ENCODE assay signal across 19 mouse cellular contexts in genomic region chr4:132291624-132292335, GRCm38 (mm10). TPM values are rescaled to one million over a fixed set of nuclear protein-coding genes. Genes with fewer than 3 reads are reported as not detected.
A peak's percentile ranks its signal among the peaks of the same experiment; 100 is the strongest.
DNase-seq lines count a peak whose midpoint lies in the region; ATAC-seq and TF ChIP-seq lines count a peak whose summit lies in the region.
"Had no signal": no experiment of that assay in that cellular context is flagged by ENCODE, and none has a peak within 500 bp of the region (broad histone marks: within the 10 kb centered on the region; RNA-seq: fewer than 3 reads in every experiment).

No protein-coding gene starts in this region.

- peaks cover 5% of the 10 kb centered on the region; the same call in 1 of the 2 replicates for H3K9me3 ChIP-seq in forebrain, embryonic 12.5 days
- peaks cover 5% of the 10 kb centered on the region; the same call in 1 of the 2 replicates for H3K9me3 ChIP-seq in forebrain, embryonic 10.5 days
- H3K9me3 ChIP-seq in kidney, postnatal 0 days (replicated peaks; ENCODE audit: low read length): no peaks in the 10 kb centered on the region
- peaks cover 5% of the 10 kb centered on the region; the same call in 1 of the 2 replicates for H3K9me3 ChIP-seq in midbrain, embryonic 11.5 days (ENCODE audit: control insufficient read depth, low read length)
- peaks cover 7% of the 10 kb centered on the region; the same call in 1 of the 2 replicates for H3K9me3 ChIP-seq in midbrain, embryonic 10.5 days (replicated peaks)
- H3K9me3 ChIP-seq: hindbrain, embryonic 15.5 days had no signal

- DNase-seq in forebrain, embryonic 10.5 days (ENCODE audit: extremely low spot score, low spot score): no peak
- no peak for DNase-seq in kidney, postnatal 0 days (ENCODE audit: low spot score)
- DNase-seq in kidney, adult 11 months: no peak
- peak; percentile 54 for DNase-seq in midbrain, embryonic 11.5 days (ENCODE audit: low spot score, missing footprints)
- no peak for DNase-seq in midbrain, embryonic 10.5 days (ENCODE audit: low spot score)
- no peak for DNase-seq in frontal cortex, postnatal 14 days (ENCODE audit: low spot score in 2 of 2)
- DNase-seq in retina, embryonic 14.5 days (ENCODE audit: low spot score): no peak
- DNase-seq: adrenal gland, postnatal 25 days; cerebellum, postnatal 14 days; heart, adult 11 months; heart, postnatal 10 days; kidney, adult 9 months; lung, postnatal 36 days; right cerebral cortex, adult 18-20 months; thymus, postnatal 25 days had no signal

- 84% methylated on average over 12 of the region's 12 CpGs for WGBS in forebrain, embryonic 12.5 days
- 85% methylated on average over 12 of the region's 12 CpGs for WGBS in forebrain, embryonic 10.5 days
- whole genome bisulfite sequencing in kidney, postnatal 0 days: 84% methylated on average over 12 of the region's 12 CpGs
- WGBS in midbrain, embryonic 11.5 days: 85% methylated on average over 12 of the region's 12 CpGs
- WGBS in midbrain, embryonic 10.5 days: 87% methylated on average over 12 of the region's 12 CpGs

- H3K4me2 ChIP-seq in forebrain, embryonic 12.5 days: no peak overlapping the region
- H3K4me2 ChIP-seq in kidney, postnatal 0 days (ENCODE audit: low read length): no peak overlapping the region
- H3K4me2 ChIP-seq in midbrain, embryonic 11.5 days: no peak overlapping the region
- H3K4me2 ChIP-seq: hindbrain, embryonic 15.5 days; limb, embryonic 13.5 days; midbrain, embryonic 12.5 days had no signal

- ATAC-seq in forebrain, embryonic 12.5 days (ENCODE audit: low FRiP score): no peak
- no peak for ATAC-seq in kidney, postnatal 0 days (replicated peaks; ENCODE audit: low FRiP score, low read depth)
- ATAC-seq in midbrain, embryonic 11.5 days (ENCODE audit: low FRiP score): no peak

- 0 out of 2 replicates have a peak overlapping the region, but pooled peaks have one; percentile 25 for H3K9ac ChIP-seq in forebrain, embryonic 12.5 days
- no peak overlapping the region for H3K9ac ChIP-seq in kidney, postnatal 0 days (ENCODE audit: low read depth, low read length)
- H3K9ac ChIP-seq in midbrain, embryonic 11.5 days (ENCODE audit: low read length): no peak overlapping the region
- H3K9ac ChIP-seq: hindbrain, embryonic 15.5 days; limb, embryonic 13.5 days; midbrain, embryonic 12.5 days had no signal

- no peak overlapping the region for H3K4me3 ChIP-seq in forebrain, embryonic 12.5 days (replicated peaks)
- no peak overlapping the region for H3K4me3 ChIP-seq in forebrain, embryonic 10.5 days
- no peak overlapping the region for H3K4me3 ChIP-seq in kidney, postnatal 0 days (replicated peaks; ENCODE audit: low read depth, low read length)
- H3K4me3 ChIP-seq in midbrain, embryonic 11.5 days (ENCODE audit: low read depth, low read length): no peak overlapping the region
- H3K4me3 ChIP-seq in midbrain, embryonic 10.5 days: no peak overlapping the region
- H3K4me3 ChIP-seq: hindbrain, embryonic 15.5 days; limb, embryonic 13.5 days; midbrain, embryonic 12.5 days had no signal

- H3K36me3 ChIP-seq in forebrain, embryonic 12.5 days (replicated peaks): peaks cover 42% of the 10 kb centered on the region
- H3K36me3 ChIP-seq in forebrain, embryonic 10.5 days (replicated peaks): peaks cover 65% of the 10 kb centered on the region
- H3K36me3 ChIP-seq in kidney, postnatal 0 days (ENCODE audit: insufficient read depth, low read length): peaks cover 10% of the 10 kb centered on the region; the same call in 1 of the 2 replicates
- peaks cover 9% of the 10 kb centered on the region; the same call in 1 of the 2 replicates for H3K36me3 ChIP-seq in midbrain, embryonic 11.5 days (ENCODE audit: control insufficient read depth, insufficient read depth, low read length)
- H3K36me3 ChIP-seq in midbrain, embryonic 10.5 days: peaks cover 68% of the 10 kb centered on the region

- TF ChIP-seq CTCF in kidney, postnatal 0 days (IDR thresholded peaks at IDR 0.05; ENCODE audit: low read depth): peak; percentile 51

- no peaks in the 10 kb centered on the region for H3K4me1 ChIP-seq in forebrain, embryonic 12.5 days
- no peaks in the 10 kb centered on the region for H3K4me1 ChIP-seq in forebrain, embryonic 10.5 days
- H3K4me1 ChIP-seq in kidney, postnatal 0 days (replicated peaks; ENCODE audit: insufficient read depth, low read length): no peaks in the 10 kb centered on the region
- no peaks in the 10 kb centered on the region for H3K4me1 ChIP-seq in midbrain, embryonic 11.5 days (ENCODE audit: control insufficient read depth, insufficient read depth, low read length)
- no peaks in the 10 kb centered on the region for H3K4me1 ChIP-seq in midbrain, embryonic 10.5 days
- H3K4me1 ChIP-seq: hindbrain, embryonic 15.5 days; limb, embryonic 13.5 days; midbrain, embryonic 12.5 days had no signal

- no peaks in the 10 kb centered on the region for H3K27me3 ChIP-seq in forebrain, embryonic 12.5 days
- H3K27me3 ChIP-seq in forebrain, embryonic 10.5 days (ENCODE audit: poor library complexity, severe bottlenecking): no peaks in the 10 kb centered on the region
- no peaks in the 10 kb centered on the region for H3K27me3 ChIP-seq in kidney, postnatal 0 days (ENCODE audit: insufficient read depth, low read length)
- no peaks in the 10 kb centered on the region for H3K27me3 ChIP-seq in midbrain, embryonic 11.5 days (ENCODE audit: control insufficient read depth, insufficient read depth, low read length)
- no peaks in the 10 kb centered on the region for H3K27me3 ChIP-seq in midbrain, embryonic 10.5 days (ENCODE audit: low read depth, poor library complexity, severe bottlenecking)
- H3K27me3 ChIP-seq: hindbrain, embryonic 15.5 days; limb, embryonic 13.5 days; midbrain, embryonic 12.5 days had no signal

- no peak overlapping the region for H3K27ac ChIP-seq in forebrain, embryonic 12.5 days
- H3K27ac ChIP-seq in forebrain, embryonic 10.5 days: no peak overlapping the region
- H3K27ac ChIP-seq in kidney, postnatal 0 days: no peak overlapping the region
- H3K27ac ChIP-seq in midbrain, embryonic 11.5 days (ENCODE audit: low read depth, low read length): no peak overlapping the region
- H3K27ac ChIP-seq in midbrain, embryonic 10.5 days (replicated peaks): no peak overlapping the region
- H3K27ac ChIP-seq: hindbrain, embryonic 15.5 days; limb, embryonic 13.5 days; midbrain, embryonic 12.5 days had no signal

RNA-seq across cellular contexts. Expression of gene Rab42, which starts 11.4 kb away (rescaled TPM):
- polyA plus RNA-seq in forebrain, embryonic 12.5 days (2016; fragmentation: Nextera tagmentation; extraction: Ambion mirVana): 0.78 and 0.82 TPM in 2 replicates
- polyA plus RNA-seq in forebrain, embryonic 10.5 days (2016; fragmentation: Nextera tagmentation; extraction: Ambion mirVana): 0.97 and 1.2 TPM in 2 replicates
- 2.4 and 3.0 TPM in 2 replicates for polyA plus RNA-seq in kidney, postnatal 0 days (2015; fragmentation: Nextera tagmentation; extraction: Ambion mirVana)
- polyA plus RNA-seq in midbrain, embryonic 11.5 days (2014; fragmentation: Nextera tagmentation; extraction: Ambion mirVana): 0.42 and 0.59 TPM in 2 replicates
- 0.79 and 0.85 TPM in 2 replicates for polyA plus RNA-seq in midbrain, embryonic 10.5 days (2016; fragmentation: Nextera tagmentation; extraction: Ambion mirVana)

RNA-seq across cellular contexts. Expression of gene Taf12, which starts 17.6 kb away (rescaled TPM):
- 61.0 and 61.2 TPM in 2 replicates for polyA plus RNA-seq in forebrain, embryonic 12.5 days (2016; fragmentation: Nextera tagmentation; extraction: Ambion mirVana)
- 71.0 and 73.1 TPM in 2 replicates for polyA plus RNA-seq in forebrain, embryonic 10.5 days (2016; fragmentation: Nextera tagmentation; extraction: Ambion mirVana)
- 38.1 and 39.0 TPM in 2 replicates for polyA plus RNA-seq in kidney, postnatal 0 days (2015; fragmentation: Nextera tagmentation; extraction: Ambion mirVana)
- 67.2 and 70.5 TPM in 2 replicates for polyA plus RNA-seq in midbrain, embryonic 11.5 days (2014; fragmentation: Nextera tagmentation; extraction: Ambion mirVana)
- 70.1 and 73.0 TPM in 2 replicates for polyA plus RNA-seq in midbrain, embryonic 10.5 days (2016; fragmentation: Nextera tagmentation; extraction: Ambion mirVana)

RNA-seq across cellular contexts. Expression of gene Gmeb1, which starts 30.4 kb away (rescaled TPM):
- polyA plus RNA-seq in forebrain, embryonic 12.5 days (2016; fragmentation: Nextera tagmentation; extraction: Ambion mirVana): 46.3 and 47.8 TPM in 2 replicates
- 45.4 and 50.6 TPM in 2 replicates for polyA plus RNA-seq in forebrain, embryonic 10.5 days (2016; fragmentation: Nextera tagmentation; extraction: Ambion mirVana)
- 21.9 and 24.3 TPM in 2 replicates for polyA plus RNA-seq in kidney, postnatal 0 days (2015; fragmentation: Nextera tagmentation; extraction: Ambion mirVana)
- 37.0 and 39.6 TPM in 2 replicates for polyA plus RNA-seq in midbrain, embryonic 11.5 days (2014; fragmentation: Nextera tagmentation; extraction: Ambion mirVana)
- 45.9 and 49.3 TPM in 2 replicates for polyA plus RNA-seq in midbrain, embryonic 10.5 days (2016; fragmentation: Nextera tagmentation; extraction: Ambion mirVana)

RNA-seq across cellular contexts. Expression of gene Trnau1ap, which starts 37.6 kb away (rescaled TPM):
- 77.8 and 88.3 TPM in 2 replicates for polyA plus RNA-seq in forebrain, embryonic 12.5 days (2016; fragmentation: Nextera tagmentation; extraction: Ambion mirVana)
- polyA plus RNA-seq in forebrain, embryonic 10.5 days (2016; fragmentation: Nextera tagmentation; extraction: Ambion mirVana): 91.4 and 91.8 TPM in 2 replicates
- 70.3 and 72.8 TPM in 2 replicates for polyA plus RNA-seq in kidney, postnatal 0 days (2015; fragmentation: Nextera tagmentation; extraction: Ambion mirVana)
- 78.0 and 83.3 TPM in 2 replicates for polyA plus RNA-seq in midbrain, embryonic 11.5 days (2014; fragmentation: Nextera tagmentation; extraction: Ambion mirVana)
- 83.5 and 87.8 TPM in 2 replicates for polyA plus RNA-seq in midbrain, embryonic 10.5 days (2016; fragmentation: Nextera tagmentation; extraction: Ambion mirVana)
